Mouse (Mus musculus): Measurements from ENCODE around the gene Klrc1. TPM values are rescaled to one million over a fixed set of nuclear protein-coding genes. Genes with fewer than 3 reads are reported as not detected.
"Not testable (repeated sequence)": the region's sequence is repeated elsewhere in the genome, so short reads cannot be mapped to it uniquely, and the experiment has no call there.

The Klrc1 gene
- polyA plus RNA-seq (2012; rRNA removed): 0.50 and 0.55 TPM in 2 replicates

DNA sequence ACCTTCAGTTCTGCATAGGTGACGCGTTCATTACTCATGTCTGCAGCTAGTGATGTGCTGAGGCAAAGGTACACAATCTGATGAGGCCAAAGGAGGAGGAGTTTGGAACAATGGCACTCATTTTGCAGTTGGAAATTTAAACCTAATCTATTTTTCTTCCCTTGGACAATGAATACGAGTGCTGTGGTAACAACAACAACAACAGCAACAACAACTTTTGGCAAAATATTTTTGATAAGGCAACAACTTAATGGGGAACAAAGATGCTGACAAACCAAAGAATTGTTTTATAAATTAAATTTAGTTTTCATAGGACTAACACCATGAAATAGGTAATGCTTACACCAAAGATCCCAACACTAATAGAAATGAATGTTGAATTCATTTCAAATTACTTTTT lies at the start of gene Klrc1:
Gene Klrc1, minus strand, starts transcription at position 101 of the 400 bp plus-strand sequence.
- DNase-seq (ENCODE audit: low spot score): no peak

DNA sequence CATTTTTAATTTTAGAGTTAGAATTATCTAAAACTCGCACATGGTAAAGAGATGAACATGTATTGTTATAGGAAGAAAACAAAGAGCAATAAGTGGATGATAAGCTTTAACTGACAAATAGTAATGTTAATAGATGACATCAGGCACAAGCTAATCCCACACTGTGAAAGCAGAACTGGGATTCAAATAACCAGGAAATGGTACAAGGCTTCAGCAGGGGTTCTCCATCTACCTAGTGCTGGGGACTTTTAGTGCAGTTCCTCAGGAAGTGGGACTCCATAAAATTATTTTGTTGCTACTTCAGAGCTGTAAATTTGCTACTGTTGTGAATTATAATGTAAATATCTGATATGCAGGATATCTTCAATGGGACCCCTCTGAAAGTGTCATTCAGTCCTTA lies 48.5 kb upstream of the Klrc1 start:
- no peak for DNase-seq (ENCODE audit: low spot score)

DNA sequence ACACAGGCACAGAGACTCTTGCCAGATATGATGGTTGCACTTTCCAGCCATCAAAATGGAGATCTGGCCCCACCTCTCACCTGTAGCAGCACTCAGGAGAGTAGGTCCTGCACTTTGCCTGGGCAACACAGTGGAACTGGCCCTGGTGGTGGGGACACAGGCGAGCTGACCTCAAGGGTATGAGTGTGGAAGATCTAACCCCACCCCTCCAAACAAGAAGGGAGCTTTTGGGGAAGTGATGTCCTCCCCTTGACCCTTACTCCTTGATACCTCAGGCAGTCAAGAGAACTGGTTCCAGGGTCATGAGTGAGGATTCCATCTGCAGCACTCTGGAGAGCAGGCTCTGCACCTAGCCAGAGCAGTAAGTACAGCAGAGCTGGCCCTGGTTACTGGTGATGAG lies 42.6 kb upstream of the Klrc1 start:
- no peak for DNase-seq (ENCODE audit: low spot score)

DNA sequence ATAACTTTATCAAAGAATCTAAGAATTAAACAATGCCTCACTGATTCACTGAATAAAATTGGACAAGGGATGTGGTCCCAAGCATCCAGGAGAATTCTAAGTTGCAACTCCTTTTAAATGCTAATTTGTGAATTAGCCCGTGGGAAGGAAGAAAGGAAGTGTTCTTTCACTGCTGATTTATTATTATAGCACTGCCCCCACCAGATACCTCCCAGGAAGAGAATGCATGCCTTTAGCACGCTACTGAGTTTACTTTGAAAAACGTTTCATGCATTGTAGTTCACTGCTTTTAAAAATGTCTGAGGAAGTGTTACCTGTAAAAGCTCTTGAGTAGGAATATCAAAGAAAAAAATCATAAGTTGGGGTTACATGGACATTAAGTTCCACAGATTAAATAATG lies 41.7 kb upstream of the Klrc1 start:
- no peak for DNase-seq (ENCODE audit: low spot score)

DNA sequence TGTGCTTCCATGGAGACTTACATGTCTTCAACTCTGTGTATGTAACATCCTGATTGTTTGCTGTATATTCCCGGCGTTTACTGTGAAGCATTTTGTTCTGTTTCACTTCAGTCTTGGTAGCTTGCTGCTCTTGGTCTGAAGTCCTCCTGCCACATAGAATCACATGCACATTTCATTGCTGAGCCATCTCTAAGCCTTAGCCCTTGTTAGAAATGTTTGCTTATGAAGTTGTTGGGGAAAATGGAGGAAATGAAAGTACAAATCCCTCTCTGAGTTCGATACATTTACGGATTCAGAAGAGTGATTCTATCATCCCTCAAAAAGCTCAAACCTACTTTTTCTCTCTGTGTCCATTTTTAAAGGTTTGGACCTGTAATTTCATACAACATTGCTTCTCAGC lies 38.3 kb upstream of the Klrc1 start, which contains the start of gene Klri1:
Gene Klri1, minus strand, starts transcription at position 101 of the 400 bp plus-strand sequence.
- no peak for DNase-seq (ENCODE audit: low spot score)

DNA sequence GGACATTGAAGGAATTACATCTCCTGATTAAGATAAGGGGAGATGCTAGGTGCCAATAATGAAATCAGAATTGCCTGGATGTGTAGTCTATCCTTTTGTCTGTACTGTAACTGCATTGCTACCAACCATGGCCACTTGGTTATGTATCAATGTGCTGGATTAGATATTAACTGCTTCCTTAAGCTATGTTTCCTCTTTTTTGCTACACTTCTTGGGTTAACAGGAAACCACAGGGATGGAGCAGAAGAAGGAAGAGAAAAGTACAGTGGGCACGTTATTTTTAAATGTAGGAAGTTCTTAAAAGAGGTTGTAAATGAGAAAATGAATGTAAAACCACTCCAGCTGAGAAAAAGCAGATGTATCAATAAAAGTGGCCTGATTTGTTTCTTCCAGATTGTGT lies 34.8 kb upstream of the Klrc1 start:
- no peak for DNase-seq (ENCODE audit: low spot score)

DNA sequence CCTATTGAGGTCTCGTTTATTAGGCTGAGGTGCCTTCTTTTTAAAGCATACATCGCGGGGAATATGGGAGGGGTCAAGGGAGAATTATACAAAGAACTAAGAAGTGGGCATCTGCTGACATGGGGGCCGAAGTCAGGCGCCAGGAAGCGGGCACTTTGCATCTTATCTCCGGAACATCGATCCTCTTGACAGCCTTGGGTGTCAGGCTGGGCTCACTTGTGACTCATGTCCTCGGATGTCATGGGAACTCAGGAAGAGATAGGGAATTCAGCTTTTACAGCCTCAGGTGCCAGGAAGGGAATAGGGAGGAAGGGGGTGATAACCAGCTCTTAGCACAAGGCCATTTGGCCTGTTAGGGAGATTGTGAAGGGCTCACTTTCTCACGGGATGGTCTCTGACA lies 12.7 kb upstream of the Klrc1 start:
- DNase-seq (ENCODE audit: low spot score): not testable (repeated sequence)

DNA sequence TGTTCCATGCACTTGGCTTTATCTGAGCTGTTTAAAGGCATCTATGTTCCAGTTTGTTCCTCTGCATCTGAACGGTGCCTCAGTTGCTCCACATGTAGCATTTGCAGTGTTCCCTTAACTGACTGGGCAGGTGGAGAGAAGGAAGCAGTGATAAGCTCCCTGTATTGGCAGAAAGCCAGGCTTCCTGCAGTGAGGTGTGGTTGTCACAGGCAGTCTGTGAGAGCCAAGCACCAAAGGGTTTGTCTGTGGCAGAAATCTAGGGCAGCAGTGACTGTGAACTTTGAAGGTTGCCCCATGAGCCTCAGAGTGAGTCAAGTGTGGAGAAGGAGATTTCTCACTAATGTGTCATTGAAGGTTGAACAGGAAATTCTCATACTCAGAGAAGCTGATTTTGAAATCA lies 1.6 kb upstream of the Klrc1 start:
- DNase-seq (ENCODE audit: low spot score): no peak

DNA sequence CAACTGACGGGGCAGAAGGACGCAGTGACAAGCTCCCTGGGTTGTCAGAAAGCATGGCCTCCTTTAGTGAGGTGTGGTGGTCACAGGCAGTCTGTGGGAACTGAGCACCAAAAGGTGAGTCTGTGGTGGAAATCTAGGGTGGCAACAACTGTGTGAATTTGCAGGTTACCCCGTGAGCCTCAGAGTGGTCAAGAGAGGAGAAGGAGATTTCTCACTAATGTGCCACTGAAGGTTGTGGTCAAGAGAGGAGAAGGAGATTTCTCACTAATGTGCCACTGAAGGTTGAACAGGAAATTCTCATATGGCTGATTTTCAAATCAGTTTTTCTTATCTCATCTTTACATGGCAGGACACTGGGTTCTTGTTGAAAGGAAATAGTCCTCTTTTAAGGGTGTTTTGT lies 17.5 kb downstream of the Klrc1 start:
- DNase-seq (ENCODE audit: low spot score): not testable (repeated sequence)

DNA sequence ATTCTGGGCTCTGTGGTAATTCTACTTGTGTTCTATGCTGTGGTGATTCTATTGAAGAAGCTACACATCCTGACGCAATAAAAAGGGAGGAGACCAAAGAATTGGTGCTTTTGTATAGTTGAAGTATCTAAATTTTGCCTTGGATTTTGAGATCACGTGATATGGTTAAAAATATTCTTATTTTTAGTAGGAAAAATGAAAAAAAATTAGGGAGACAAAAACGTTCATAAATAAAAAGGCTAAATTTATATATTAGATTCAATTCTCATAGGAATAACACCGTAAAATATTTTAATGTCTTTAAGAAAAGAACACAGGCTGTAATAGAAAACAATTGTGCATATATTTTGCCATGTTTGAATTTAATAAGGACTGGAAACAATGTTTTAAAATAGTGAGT lies 18.2 kb downstream of the Klrc1 start, which contains the start of gene Klrc2:
Gene Klrc2, minus strand, starts transcription at position 101 of the 400 bp plus-strand sequence.
- not testable (repeated sequence) for DNase-seq (ENCODE audit: low spot score)

DNA sequence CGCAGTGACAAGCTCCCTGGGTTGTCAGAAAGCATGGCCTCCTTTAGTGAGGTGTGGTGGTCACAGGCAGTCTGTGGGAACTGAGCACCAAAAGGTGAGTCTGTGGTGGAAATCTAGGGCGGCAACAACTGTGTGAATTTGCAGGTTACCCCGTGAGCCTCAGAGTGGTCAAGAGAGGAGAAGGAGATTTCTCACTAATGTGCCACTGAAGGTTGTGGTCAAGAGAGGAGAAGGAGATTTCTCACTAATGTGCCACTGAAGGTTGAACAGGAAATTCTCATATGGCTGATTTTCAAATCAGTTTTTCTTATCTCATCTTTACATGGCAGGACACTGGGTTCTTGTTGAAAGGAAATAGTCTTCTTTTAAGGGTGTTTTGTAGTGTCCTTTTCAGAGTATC lies 34.7 kb downstream of the Klrc1 start:
- DNase-seq (ENCODE audit: low spot score): not testable (repeated sequence)

DNA sequence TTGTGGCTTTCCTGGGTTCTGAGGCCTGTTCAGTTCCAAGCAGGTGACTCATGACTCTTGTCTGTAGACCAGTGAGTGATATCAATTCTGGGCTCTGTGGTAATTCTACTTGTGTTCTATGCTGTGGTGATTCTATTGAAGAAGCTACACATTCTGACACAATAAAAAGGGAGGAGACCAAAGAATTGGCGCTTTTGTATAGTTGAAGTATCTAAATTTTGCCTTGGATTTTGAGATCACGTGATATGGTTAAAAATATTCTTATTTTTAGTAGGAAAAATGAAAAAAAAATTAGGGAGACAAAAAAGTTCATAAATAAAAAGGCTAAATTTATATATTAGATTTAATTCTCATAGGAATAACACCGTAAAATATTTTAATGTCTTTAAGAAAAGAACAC lies 35.5 kb downstream of the Klrc1 start, which contains the start of gene Klrc3:
Gene Klrc3, minus strand, starts transcription at position 101 of the 400 bp plus-strand sequence.
- DNase-seq (ENCODE audit: low spot score): not testable (repeated sequence)

DNA sequence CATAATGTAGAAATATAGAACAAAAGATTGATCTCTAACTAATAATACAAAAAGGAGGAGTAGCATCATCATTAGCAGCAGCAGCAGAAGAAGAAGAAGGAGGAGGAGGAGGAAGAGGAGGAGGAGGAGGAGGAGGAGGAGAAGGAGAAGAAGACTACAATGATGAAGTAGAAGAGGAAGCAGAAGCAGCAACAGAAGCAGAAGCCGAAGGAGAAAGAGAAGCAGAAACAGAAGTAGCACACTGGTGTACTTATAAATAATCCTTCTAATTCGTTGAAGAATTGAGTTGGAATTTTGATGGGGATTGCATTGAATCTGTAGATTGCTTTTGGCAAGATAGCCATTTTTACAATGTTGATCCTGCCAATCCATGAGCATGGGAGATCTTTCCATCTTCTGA lies 47.7 kb downstream of the Klrc1 start:
- not testable (repeated sequence) for DNase-seq (ENCODE audit: low spot score)

DNA sequence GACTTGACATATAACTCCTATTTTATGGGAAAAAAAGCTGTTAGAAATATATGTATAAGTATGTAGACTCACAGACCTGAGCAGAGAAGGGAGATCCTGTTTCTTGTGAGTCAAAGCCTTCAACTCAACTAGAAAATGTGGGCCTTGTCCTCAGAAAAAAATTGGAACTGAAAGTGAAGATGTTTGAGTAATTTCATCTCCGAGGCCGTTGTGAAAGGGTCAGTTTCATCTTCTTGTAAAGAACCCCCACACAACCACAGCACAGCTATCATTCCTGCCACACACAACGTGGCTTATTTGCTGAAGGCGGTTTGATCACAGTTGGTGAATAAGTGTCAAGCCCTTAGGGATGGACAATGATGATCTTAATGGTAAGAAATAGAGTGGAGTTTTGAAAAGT lies 55.0 kb downstream of the Klrc1 start, which contains the start of gene Klrk1:
Gene Klrk1, minus strand, starts transcription at position 130 of the 400 bp plus-strand sequence.
- no peak for DNase-seq (ENCODE audit: low spot score)

Other genes starting within 250 kb of the Klrc1 start
- gene Clec1a, start 227.0 kb downstream of the Klrc1 start, polyA plus RNA-seq (2012; rRNA removed): 1.3 TPM in 2 replicates
- 0.12 and 0.14 TPM in 2 replicates for gene Olr1, start 171.8 kb downstream of the Klrc1 start, polyA plus RNA-seq (2012; rRNA removed)
- gene Tmem52b, start 166.4 kb downstream of the Klrc1 start, polyA plus RNA-seq (2012; rRNA removed): not detected in 2 replicates
- 105 and 120 TPM in 2 replicates for gene Gabarapl1, start 145.8 kb downstream of the Klrc1 start, polyA plus RNA-seq (2012; rRNA removed)
- 0.81 and 1.1 TPM in 2 replicates for gene Klre1, start 101.1 kb downstream of the Klrc1 start, polyA plus RNA-seq (2012; rRNA removed)
- gene Klrd1, start 87.2 kb downstream of the Klrc1 start, polyA plus RNA-seq (2012; rRNA removed): 3.2 and 4.4 TPM in 2 replicates
- gene Klrk1, start 55.1 kb downstream of the Klrc1 start, polyA plus RNA-seq (2012; rRNA removed): 3.7 and 4.9 TPM in 2 replicates
- gene Klrc3, start 35.6 kb downstream of the Klrc1 start, polyA plus RNA-seq (2012; rRNA removed): 0.25 TPM in 1 of 2 replicates, not detected in the other
- gene Klrc2, start 18.3 kb downstream of the Klrc1 start, polyA plus RNA-seq (2012; rRNA removed): 0.34 and 0.44 TPM in 2 replicates
- gene Klri1, start 38.2 kb upstream of the Klrc1 start, polyA plus RNA-seq (2012; rRNA removed): 0.40 and 0.41 TPM in 2 replicates
- 0.19 TPM in 2 replicates for gene Klri2, start 61.5 kb upstream of the Klrc1 start, polyA plus RNA-seq (2012; rRNA removed)
- not detected in 2 replicates for gene Gm156, start 105.3 kb upstream of the Klrc1 start, polyA plus RNA-seq (2012; rRNA removed)
- gene Gm17631, start 183.7 kb upstream of the Klrc1 start, polyA plus RNA-seq (2012; rRNA removed): not detected in 2 replicates
- gene Klra17, start 197.7 kb upstream of the Klrc1 start, polyA plus RNA-seq (2012; rRNA removed): 0.04 and 0.07 TPM in 2 replicates
- 0.07 TPM in 1 of 2 replicates, not detected in the other for gene Klra5, start 238.7 kb upstream of the Klrc1 start, polyA plus RNA-seq (2012; rRNA removed)